Mouse (Mus musculus) retina, embryonic 14.5 days (tissue): ENCODE data around the gene Kdm5b.

Source experiments
- DNase-seq: peaks from one replicate; pipeline ENCODE4 v3.0.0-alpha.2; 2015; ENCODE audit warnings: low spot score

Gene Kdm5b

DNA sequence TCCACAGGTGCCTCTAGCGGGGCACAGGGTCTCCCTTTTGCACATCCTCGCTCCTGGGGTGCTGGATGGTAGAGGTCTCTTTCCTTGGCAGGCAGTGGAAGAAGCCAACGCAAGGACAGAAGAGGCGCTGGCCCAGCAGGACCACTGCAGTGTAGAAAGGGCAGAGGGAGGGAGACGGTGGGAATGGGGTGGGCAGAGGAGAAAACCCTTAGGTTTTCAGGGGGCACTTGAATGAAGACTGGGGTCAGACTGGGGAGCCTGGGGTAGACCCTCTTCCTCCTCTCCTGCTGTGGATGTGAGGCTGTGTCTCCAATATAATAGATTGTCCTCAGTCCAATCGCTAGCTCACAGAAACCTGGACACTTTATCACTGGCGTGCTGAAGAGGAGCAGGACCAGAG lies 87.6 kb downstream of the Kdm5b start:
- DNase-seq, result no peak

DNA sequence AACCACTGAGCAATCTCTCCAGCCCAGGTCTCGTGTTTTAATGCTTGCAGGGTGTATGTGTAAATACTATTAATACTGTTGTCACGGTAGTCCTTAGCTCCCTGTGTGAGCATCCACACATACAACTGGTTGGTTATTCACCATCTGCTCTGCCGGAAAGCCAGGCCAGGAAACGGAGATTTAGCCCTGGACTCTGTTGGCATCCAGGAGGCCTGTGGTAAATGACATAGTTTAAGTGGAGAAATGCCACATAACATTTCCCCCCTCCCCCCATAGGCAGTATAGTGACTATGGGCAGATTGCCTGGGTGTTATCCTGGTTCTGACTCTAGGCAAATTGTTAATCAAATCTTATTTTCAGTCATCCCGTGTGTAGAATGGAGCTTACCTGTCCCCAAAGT lies 90.8 kb downstream of the Kdm5b start:
- DNase-seq, result no peak

DNA sequence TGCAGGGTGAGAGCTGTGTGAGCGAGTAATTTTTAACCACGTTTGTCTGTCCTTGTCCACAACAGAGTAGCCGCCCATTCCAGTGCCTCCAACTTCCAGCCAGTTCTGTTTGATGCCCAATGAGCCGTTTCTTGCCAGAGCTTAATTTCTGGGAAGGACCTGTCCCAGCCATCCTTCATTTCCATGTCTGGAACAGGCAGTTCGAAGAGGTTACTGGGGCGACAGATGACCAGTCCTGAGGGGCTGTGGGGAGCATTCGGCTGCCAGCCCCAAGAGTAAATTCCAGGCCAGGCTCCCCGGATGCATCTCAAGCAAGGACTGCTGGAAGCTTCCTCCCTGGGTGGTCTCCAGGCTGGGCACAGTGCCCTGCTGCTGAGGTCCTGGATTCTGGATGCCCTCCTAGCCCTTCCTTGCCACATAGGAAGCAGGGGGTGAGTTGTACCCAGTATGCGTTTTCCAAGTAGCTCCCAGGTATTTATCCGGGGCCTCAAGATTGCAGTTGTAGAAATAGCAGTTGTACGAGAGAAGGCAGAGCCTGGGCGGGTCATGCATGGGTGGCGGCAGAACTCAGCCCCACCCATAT lies 91.4 kb downstream of the Kdm5b start:
- DNase-seq, result no peak

DNA sequence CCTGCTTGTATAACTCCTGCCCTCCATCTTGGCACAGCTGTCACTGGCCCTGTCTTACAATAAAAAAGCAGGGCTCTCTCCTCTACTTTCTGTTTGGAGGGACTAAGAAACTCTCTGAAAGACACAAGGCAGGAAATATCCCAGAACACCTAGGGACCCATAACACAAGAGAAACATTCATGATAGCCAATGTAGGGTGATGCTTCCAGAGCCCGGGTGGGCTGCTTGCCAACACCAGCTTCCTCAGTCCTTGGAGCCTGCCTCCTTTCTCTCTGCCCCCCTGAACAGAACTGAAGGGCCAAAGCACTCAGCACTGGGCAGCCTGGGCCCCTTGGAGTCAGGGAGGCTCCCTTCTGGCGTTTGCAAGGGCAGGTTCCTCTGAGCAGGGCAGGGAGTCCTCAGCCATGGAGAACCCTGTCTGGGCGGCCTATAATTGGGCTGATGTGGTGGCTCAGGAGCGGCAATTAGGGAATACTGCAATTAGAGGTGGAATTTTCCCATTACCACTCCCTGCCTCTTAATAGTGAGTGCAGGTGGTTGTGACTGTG lies 92.0 kb downstream of the Kdm5b start:
- no peak for DNase-seq

DNA sequence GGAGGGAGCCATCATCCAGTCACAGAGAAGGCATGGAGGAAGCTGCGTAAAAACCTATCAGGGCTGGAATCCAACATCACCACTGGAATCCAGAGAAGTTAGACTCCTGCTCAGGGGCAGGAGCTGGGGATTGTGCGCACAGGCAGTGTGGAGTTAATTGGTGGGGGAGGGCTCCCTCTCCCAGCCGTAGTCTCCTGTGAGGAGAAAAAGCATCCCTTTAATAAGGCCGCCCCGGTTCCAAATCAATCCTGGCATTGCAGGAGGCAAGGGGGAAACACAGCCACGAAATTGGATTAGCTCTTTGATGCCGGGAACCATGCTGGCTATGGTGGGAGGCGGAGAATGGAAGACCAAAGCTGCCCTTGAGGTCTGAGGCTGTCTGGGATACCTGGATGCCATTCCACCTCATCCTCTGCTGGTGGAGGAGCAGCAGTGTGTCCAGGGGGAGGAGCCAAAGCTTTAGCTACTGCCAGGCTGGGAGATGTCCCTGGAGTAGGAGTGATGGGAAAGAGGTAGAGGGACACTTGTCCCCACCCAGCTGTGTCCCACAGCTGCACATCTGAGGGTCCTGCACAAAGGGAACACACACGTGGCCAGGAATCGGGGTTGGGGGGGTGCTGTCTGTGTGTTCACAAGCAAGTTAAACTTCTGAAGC lies 93.8 kb downstream of the Kdm5b start:
- DNase-seq, result no peak

DNA sequence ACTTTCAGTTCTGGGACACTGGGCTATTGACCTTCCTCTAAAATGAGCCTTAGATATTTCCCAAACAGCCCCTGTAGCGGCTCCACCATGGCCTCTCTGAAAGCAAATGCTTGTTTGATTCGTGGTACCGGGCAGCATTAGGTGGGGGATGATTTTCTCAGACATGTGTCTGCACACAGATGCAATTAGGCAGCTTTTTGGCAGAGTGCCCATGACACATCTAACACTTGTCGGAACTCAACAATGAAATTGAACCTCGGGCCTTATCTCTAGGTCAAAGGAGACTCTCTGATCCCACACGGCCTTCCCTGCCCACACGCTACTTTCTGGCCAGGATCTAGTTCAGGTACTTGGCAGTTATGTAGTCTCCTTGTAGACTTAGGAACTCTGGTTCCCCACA lies 98.9 kb downstream of the Kdm5b start:
- no peak for DNase-seq

DNA sequence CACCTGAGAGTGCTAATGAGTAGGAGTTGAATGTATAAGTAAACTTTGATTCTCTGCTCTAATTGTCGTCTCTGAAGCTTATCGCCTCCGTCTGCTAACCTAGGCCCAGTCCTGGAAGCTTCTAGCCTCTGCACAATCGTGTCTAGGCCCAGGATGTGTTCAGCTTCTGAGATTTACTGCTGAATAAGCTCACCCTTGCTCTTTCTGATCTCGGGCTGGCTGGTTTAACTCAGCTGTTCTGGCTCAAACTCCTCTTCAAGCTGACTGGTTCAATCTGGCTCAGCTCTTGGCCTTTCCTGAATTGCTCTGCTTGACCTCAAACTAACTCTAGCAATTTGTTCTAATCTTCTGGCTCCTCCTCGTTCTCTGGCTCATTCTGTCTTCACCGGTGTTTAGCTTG lies 100.2 kb downstream of the Kdm5b start:
- DNase-seq, result no peak

DNA sequence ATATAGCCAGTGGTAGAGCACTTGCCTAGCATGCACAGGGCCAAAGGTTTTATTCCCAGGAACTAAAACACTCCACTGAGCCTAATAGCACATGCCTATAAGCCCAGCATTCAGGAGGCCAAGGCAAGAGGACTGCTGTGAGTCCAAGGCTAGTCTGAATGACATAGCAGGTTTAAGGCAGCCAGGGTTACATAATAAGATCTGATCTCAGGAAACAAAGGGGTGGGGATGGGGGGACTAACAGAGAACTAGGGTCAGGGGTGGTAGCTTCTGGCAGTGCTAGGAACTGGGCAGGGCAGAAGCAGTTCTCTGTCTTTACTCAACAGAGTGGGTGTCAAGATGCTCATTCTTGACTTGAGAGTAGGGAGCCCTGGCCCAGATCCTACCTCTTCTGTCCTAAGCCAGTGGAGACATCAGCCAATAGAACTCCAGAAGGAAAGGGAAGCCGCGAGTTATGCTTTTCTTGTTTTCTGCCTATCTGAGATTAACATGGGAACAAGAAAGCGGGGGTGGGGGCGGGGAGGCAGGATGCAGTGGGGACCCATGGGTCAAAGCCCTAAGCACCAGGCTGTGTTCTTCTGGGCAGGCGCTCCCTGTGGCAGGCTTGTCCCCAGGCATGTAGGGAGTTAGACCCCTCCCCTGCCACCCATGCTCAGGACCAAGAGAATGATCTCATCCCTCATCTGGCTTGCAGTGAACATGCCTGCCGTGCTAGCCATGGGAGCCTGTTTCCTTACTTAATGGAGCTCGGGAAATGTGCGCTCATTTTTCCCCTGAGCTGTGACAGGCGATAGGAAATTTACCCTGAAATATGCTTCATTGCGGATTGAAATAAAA lies 111.5 kb downstream of the Kdm5b start:
- DNase-seq, result no peak

DNA sequence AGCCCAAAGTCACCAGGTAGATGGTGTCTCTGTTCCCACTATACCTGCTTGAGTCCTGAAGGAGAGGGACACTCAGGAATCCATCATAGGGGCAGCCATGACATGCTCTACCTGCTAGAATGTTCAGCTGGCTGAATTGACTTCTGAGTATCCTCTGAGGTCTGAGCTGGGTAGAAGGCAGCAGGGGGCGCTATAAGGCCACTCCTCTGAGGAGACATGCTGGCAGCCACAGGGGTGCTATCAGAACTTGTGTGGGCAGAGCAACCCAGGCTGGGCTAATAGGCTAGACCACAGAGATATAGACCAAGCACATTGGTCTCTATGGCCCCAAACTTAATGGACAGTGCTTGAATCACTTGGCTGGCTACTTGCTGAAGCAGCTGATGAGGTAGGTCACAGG lies 114.3 kb downstream of the Kdm5b start:
- no peak for DNase-seq

DNA sequence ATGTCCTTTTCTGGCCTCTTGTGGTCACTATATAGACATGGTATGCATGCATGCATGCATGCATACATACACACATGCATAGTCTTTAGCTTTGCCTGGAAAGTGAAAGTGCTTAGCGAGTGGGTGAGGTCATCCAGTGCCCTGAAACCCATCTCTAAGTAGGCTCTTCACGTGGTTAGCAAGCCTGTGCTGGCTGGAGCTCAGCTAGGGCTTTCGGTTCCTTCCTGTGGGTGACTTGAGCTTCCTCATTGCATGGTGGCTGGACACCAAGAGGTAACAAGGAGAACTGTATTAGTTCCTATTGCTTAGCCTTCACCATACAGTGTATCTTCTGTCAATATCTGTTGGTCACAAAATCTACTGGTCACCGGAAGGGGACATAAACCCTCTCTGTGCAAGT lies 119.5 kb downstream of the Kdm5b start:
- DNase-seq, result no peak

DNA sequence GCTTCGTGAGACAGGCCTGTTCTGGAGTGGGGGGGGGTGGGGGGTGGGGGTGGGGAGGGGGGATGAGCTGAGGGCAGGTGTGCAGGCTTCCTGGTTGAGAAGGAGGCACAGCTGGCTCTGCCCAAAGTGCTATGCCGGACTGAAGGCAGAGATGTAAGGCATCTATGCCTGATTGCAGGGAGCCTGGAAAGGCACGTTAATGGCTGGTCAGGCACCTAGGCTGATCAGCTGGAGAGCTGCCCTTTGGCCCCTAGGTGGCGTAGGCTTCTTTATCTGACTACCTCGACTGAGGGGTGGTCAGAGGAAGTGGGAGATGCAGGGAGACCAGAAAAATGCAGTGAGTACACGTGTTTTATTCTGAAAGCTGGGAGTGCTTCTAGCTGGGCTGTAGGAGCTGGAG lies 120.6 kb downstream of the Kdm5b start:
- no peak for DNase-seq

DNA sequence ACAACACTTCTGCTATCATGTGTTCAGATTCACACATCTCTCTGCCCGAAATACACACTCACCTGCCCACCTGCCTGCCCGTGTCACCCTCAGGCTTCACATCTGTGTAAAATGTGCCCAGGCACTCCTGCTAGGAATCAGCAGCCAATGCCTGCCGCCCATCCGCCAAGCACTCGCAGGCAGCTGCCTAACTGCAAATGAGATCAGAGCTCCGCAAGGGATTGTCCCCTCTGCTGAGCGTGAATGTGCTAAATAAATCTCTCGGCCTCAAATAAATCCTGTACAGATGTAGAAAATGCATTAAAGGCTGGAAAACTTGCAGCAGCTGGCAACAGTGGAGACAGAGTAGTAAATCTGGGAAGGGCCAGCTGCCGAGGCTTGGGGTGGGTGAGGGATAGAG lies 122.5 kb downstream of the Kdm5b start:
- DNase-seq, result no peak
